Mouse (Mus musculus): ENCODE results near the gene Bcor. TPM values are rescaled to one million over a fixed set of nuclear protein-coding genes. Genes with fewer than 3 reads are reported as not detected.

Bcor gene
- polyA plus RNA-seq (2012; ENCODE audit: insufficient read depth, low replicate concordance): 11.1 and 15.0 TPM in 2 replicates

GRCm38 (mm10) chrX:12159981-12160656, at the start of gene Bcor:
Bcor (minus strand) TSS chrX:12160355.
- Histone ChIP-seq H3K27me3 (replicated peaks) (peaks cover 53% of the 10 kb centered on the region), H3K4me3 (replicated peaks) (peak within 1 kb of the TSS; percentile 92), H3K4me1 (peaks cover 32% of the 10 kb centered on the region), H3K36me3 (replicated peaks; ENCODE audit: low read length) (no peaks in the 10 kb centered on the region), H3K9me3 (peaks cover 22% of the 10 kb centered on the region)
- TF ChIP-seq FLI1 (IDR thresholded peaks at IDR 0.05; ENCODE audit: low read length) (no peak), GATA1 (IDR thresholded peaks at IDR 0.05; ENCODE audit: borderline replicate concordance, low read length) (no peak)

- Histone ChIP-seq H3K27me3 (replicated peaks) (peaks cover 13% of the 10 kb centered on the region), H3K36me3 (replicated peaks; ENCODE audit: low read length) (no peaks in the 10 kb centered on the region), H3K4me1 (no peaks in the 10 kb centered on the region), H3K9me3 (0 out of 2 replicates have a peak, but pooled peaks cover 4% of the 10 kb centered on the region), H3K4me3 (replicated peaks) (no peak overlapping the region)
- TF ChIP-seq GATA1 (IDR thresholded peaks at IDR 0.05; ENCODE audit: borderline replicate concordance, low read length) (no peak), FLI1 (IDR thresholded peaks at IDR 0.05; ENCODE audit: low read length) (no peak)
Measured at GRCm38 (mm10) chrX:12202951-12203350, 42.8 kb upstream of the Bcor start.

GRCm38 (mm10) chrX:12201111-12201510, 41.0 kb upstream of the Bcor start:
- Histone ChIP-seq H3K4me3 (replicated peaks) (no peak overlapping the region), H3K27me3 (replicated peaks) (peaks cover 9% of the 10 kb centered on the region), H3K9me3 (no peaks in the 10 kb centered on the region), H3K36me3 (replicated peaks; ENCODE audit: low read length) (no peaks in the 10 kb centered on the region), H3K4me1 (peaks cover 2% of the 10 kb centered on the region; the same call in 1 of the 2 replicates)
- no peak for TF ChIP-seq GATA1 (IDR thresholded peaks at IDR 0.05; ENCODE audit: borderline replicate concordance, low read length)
- TF ChIP-seq FLI1 (IDR thresholded peaks at IDR 0.05; ENCODE audit: low read length): no peak

GRCm38 (mm10) chrX:12195234-12195919, 35.2 kb upstream of the Bcor start:
- Histone ChIP-seq H3K4me1 (peaks cover 12% of the 10 kb centered on the region; the same call in 1 of the 2 replicates), H3K27me3 (replicated peaks) (peaks cover 10% of the 10 kb centered on the region), H3K4me3 (replicated peaks) (no peak overlapping the region), H3K9me3 (no peaks in the 10 kb centered on the region), H3K36me3 (replicated peaks; ENCODE audit: low read length) (no peaks in the 10 kb centered on the region)
- TF ChIP-seq FLI1 (IDR thresholded peaks at IDR 0.05; ENCODE audit: low read length): no peak
- TF ChIP-seq GATA1 (IDR thresholded peaks at IDR 0.05; ENCODE audit: borderline replicate concordance, low read length): no peak

GRCm38 (mm10) chrX:12192343-12192742, 32.2 kb upstream of the Bcor start:
- no peak for TF ChIP-seq FLI1 (IDR thresholded peaks at IDR 0.05; ENCODE audit: low read length)
- TF ChIP-seq GATA1 (IDR thresholded peaks at IDR 0.05; ENCODE audit: borderline replicate concordance, low read length): no peak
- Histone ChIP-seq H3K4me3 (replicated peaks) (no peak overlapping the region), H3K4me1 (peaks cover 18% of the 10 kb centered on the region; the same call in 1 of the 2 replicates), H3K36me3 (replicated peaks; ENCODE audit: low read length) (no peaks in the 10 kb centered on the region), H3K27me3 (replicated peaks) (peaks cover 17% of the 10 kb centered on the region), H3K9me3 (no peaks in the 10 kb centered on the region)

GRCm38 (mm10) chrX:12189511-12189910, 29.4 kb upstream of the Bcor start:
- Histone ChIP-seq H3K36me3 (replicated peaks; ENCODE audit: low read length) (no peaks in the 10 kb centered on the region), H3K27me3 (replicated peaks) (peaks cover 17% of the 10 kb centered on the region), H3K9me3 (peaks cover 24% of the 10 kb centered on the region), H3K4me1 (peaks cover 10% of the 10 kb centered on the region; the same call in 1 of the 2 replicates), H3K4me3 (replicated peaks) (no peak overlapping the region)
- no peak for TF ChIP-seq FLI1 (IDR thresholded peaks at IDR 0.05; ENCODE audit: low read length)
- no peak for TF ChIP-seq GATA1 (IDR thresholded peaks at IDR 0.05; ENCODE audit: borderline replicate concordance, low read length)

GRCm38 (mm10) chrX:12175198-12175960, 15.2 kb upstream of the Bcor start:
- H3K9me3 ChIP-seq: no peaks in the 10 kb centered on the region
- peaks cover under 1% of the 10 kb centered on the region for H3K4me1 ChIP-seq
- peaks cover 32% of the 10 kb centered on the region for H3K27me3 ChIP-seq (replicated peaks)
- no peaks in the 10 kb centered on the region for H3K36me3 ChIP-seq (replicated peaks; ENCODE audit: low read length)
- no peak overlapping the region for H3K4me3 ChIP-seq (replicated peaks)
- TF ChIP-seq GATA1 (IDR thresholded peaks at IDR 0.05; ENCODE audit: borderline replicate concordance, low read length) (no peak), FLI1 (IDR thresholded peaks at IDR 0.05; ENCODE audit: low read length) (no peak)

- H3K4me3 ChIP-seq (replicated peaks): peak overlapping the region; percentile 62
- no peaks in the 10 kb centered on the region for H3K36me3 ChIP-seq (replicated peaks; ENCODE audit: low read length)
- H3K4me1 ChIP-seq: peaks cover 21% of the 10 kb centered on the region
- TF ChIP-seq FLI1 (IDR thresholded peaks at IDR 0.05; ENCODE audit: low read length) (no peak), GATA1 (IDR thresholded peaks at IDR 0.05; ENCODE audit: borderline replicate concordance, low read length) (no peak)
- peaks cover 36% of the 10 kb centered on the region for H3K27me3 ChIP-seq (replicated peaks)
- H3K9me3 ChIP-seq: no peaks in the 10 kb centered on the region
Measured at GRCm38 (mm10) chrX:12170128-12170527, 10.0 kb upstream of the Bcor start.

GRCm38 (mm10) chrX:12164591-12165529, 4.7 kb upstream of the Bcor start:
- Histone ChIP-seq H3K9me3 (peaks cover 11% of the 10 kb centered on the region), H3K4me1 (peaks cover 20% of the 10 kb centered on the region), H3K4me3 (replicated peaks) (no peak overlapping the region), H3K36me3 (replicated peaks; ENCODE audit: low read length) (no peaks in the 10 kb centered on the region), H3K27me3 (replicated peaks) (peaks cover 23% of the 10 kb centered on the region)
- no peak for TF ChIP-seq FLI1 (IDR thresholded peaks at IDR 0.05; ENCODE audit: low read length)
- TF ChIP-seq GATA1 (IDR thresholded peaks at IDR 0.05; ENCODE audit: borderline replicate concordance, low read length): no peak
